ENCODE assay signal across 35 mouse cellular contexts in the genomic region with DNA sequence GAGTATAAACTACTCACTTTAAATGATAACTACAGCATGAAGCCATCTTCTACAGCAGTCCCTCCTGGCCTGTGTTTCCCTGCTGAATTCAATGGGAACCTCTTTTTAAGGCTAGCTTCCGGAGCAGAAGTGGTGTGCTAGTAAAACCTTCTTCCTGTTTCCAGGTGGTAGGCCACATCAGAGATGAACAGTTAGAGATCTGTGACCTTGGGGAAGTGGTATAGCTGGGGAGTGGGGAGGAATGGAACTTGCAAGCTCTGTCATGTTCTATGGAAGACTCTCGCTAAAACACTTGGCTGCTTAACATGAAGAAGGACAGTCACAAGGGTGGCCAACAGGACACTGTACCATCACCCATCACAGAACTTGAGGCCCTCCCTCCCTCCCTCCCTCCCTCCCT. TPM values are rescaled to one million over a fixed set of nuclear protein-coding genes. Genes with fewer than 3 reads are reported as not detected.
DNase-seq lines count a peak whose midpoint lies in the region; ATAC-seq lines count a peak whose summit lies in the region.
"Had no signal": no experiment of that assay in that cellular context is flagged by ENCODE, and none has a peak within 500 bp of the region (broad histone marks: within the 10 kb centered on the region; RNA-seq: fewer than 3 reads in every experiment).

No protein-coding gene starts in this region.

- no peak overlapping the region for H3K4me3 ChIP-seq in intestine, embryonic 15.5 days (replicated peaks)
- H3K4me3 ChIP-seq: embryonic facial prominence, embryonic 12.5 days; heart, embryonic 12.5 days; hindbrain, embryonic 10.5 days; hindbrain, embryonic 15.5 days; left cerebral cortex, adult 2 months; limb, embryonic 12.5 days; liver, embryonic 15.5 days; neural tube, embryonic 12.5 days had no signal

- H3K9ac ChIP-seq in intestine, embryonic 15.5 days, result no peak overlapping the region
- H3K9ac ChIP-seq: embryonic facial prominence, embryonic 12.5 days; heart, embryonic 12.5 days; hindbrain, embryonic 15.5 days; limb, embryonic 12.5 days; liver, embryonic 15.5 days; lung, embryonic 14.5 days; neural tube, embryonic 12.5 days had no signal

- no peaks in the 10 kb centered on the region for H3K9me3 ChIP-seq in intestine, embryonic 15.5 days
- H3K9me3 ChIP-seq: embryonic facial prominence, embryonic 12.5 days; hindbrain, embryonic 10.5 days; hindbrain, embryonic 15.5 days; limb, embryonic 12.5 days; liver, embryonic 15.5 days; neural tube, embryonic 12.5 days had no signal

- DNase-seq in CD4-positive, CD25-positive, alpha-beta regulatory T cell, adult 2 months (ENCODE audit: low read depth, low spot score), result peak; percentile 26
- peak; percentile 49 for DNase-seq in thymus, postnatal 14 days
- DNase-seq in cerebellum, adult 9-11 months, result no peak
- no peak for DNase-seq in retina, postnatal 1 day
- DNase-seq: adrenal gland, adult 8-10 months; cerebellum, adult 2 months; cerebellum, postnatal 25 days; embryo, embryonic 11 days; gastrocnemius, postnatal 14 days; heart, adult 18-20 months; heart, postnatal 10 days; kidney, adult 8-10 months; kidney, postnatal 25 days; lung, embryonic 14.5 days; lung, postnatal 14 days; right cerebral cortex, postnatal 25 days; spleen, adult 18-20 months had no signal

- ATAC-seq in activated CD4-positive, CD25-positive, alpha-beta regulatory T cell, adult 4 months, result peak; percentile 43
- ATAC-seq in megakaryocyte, adult 5-6 weeks (ENCODE audit: poor library complexity, severe bottlenecking), result peak; percentile 70
- ATAC-seq in inflammation-experienced regulatory T-cells, adult 6 months, result no peak
- ATAC-seq in intestine, embryonic 15.5 days, result no peak
- ATAC-seq: forebrain, embryonic 14.5 days; intestine, embryonic 16.5 days; midbrain, embryonic 16.5 days had no signal

- WGBS in intestine, embryonic 15.5 days, result 75% methylated on average over 2 of the region's 2 CpGs

- no peak overlapping the region for H3K27ac ChIP-seq in intestine, embryonic 15.5 days
- H3K27ac ChIP-seq: embryonic facial prominence, embryonic 12.5 days; hindbrain, embryonic 10.5 days; hindbrain, embryonic 15.5 days; left cerebral cortex, adult 2 months; limb, embryonic 12.5 days; liver, embryonic 15.5 days; neural tube, embryonic 12.5 days had no signal

- H3K4me1 ChIP-seq in intestine, embryonic 15.5 days (replicated peaks), result no peaks in the 10 kb centered on the region
- H3K4me1 ChIP-seq: embryonic facial prominence, embryonic 12.5 days; hindbrain, embryonic 15.5 days; limb, embryonic 12.5 days; liver, embryonic 15.5 days had no signal

- no peak overlapping the region for H3K4me2 ChIP-seq in intestine, embryonic 15.5 days (replicated peaks)
- H3K4me2 ChIP-seq: embryonic facial prominence, embryonic 12.5 days; heart, embryonic 12.5 days; hindbrain, embryonic 15.5 days; limb, embryonic 12.5 days; liver, embryonic 15.5 days; lung, embryonic 14.5 days; midbrain, embryonic 11.5 days; neural tube, embryonic 12.5 days had no signal

- no peaks in the 10 kb centered on the region for H3K27me3 ChIP-seq in intestine, embryonic 15.5 days (replicated peaks)
- H3K27me3 ChIP-seq: embryonic facial prominence, embryonic 12.5 days; heart, embryonic 12.5 days; hindbrain, embryonic 15.5 days; limb, embryonic 12.5 days; liver, embryonic 15.5 days; neural tube, embryonic 12.5 days had no signal

- H3K36me3 ChIP-seq in intestine, embryonic 15.5 days, result no peaks in the 10 kb centered on the region
- H3K36me3 ChIP-seq: embryonic facial prominence, embryonic 12.5 days; heart, embryonic 12.5 days; hindbrain, embryonic 10.5 days; hindbrain, embryonic 15.5 days; limb, embryonic 12.5 days; neural tube, embryonic 12.5 days had no signal

RNA-seq across cellular contexts. Expression of gene Gys2, which starts 19.6 kb away (rescaled TPM):
- not detected for polyA plus RNA-seq in activated CD4-positive, CD25-positive, alpha-beta regulatory T cell, adult 4 months (2017; shearing (Covaris generic))
- not detected in 2 replicates for total RNA-seq in megakaryocyte, adult 5-6 weeks (2015)
- total RNA-seq in megakaryocyte, adult 5-6 weeks (2017), result not detected in 2 replicates
- polyA plus RNA-seq in inflammation-experienced regulatory T-cells, adult 6 months (2017; shearing (Covaris generic)), result not detected
- 0.97 and 1.4 TPM in 2 replicates for polyA plus RNA-seq in intestine, embryonic 15.5 days (2015; fragmentation: Nextera tagmentation; extraction: Ambion mirVana)
- total RNA-seq: left cerebral cortex, adult 2 months; left cerebral cortex, postnatal 25 days had no signal
- polyA plus RNA-seq: embryonic facial prominence, embryonic 12.5 days; forebrain, embryonic 14.5 days; hindbrain, embryonic 15.5 days; limb, embryonic 12.5 days; lung, embryonic 14.5 days had no signal

RNA-seq across cellular contexts. Expression of gene Spx, which starts 40.1 kb away (rescaled TPM):
- polyA plus RNA-seq in activated CD4-positive, CD25-positive, alpha-beta regulatory T cell, adult 4 months (2017; shearing (Covaris generic)), result under 1 TPM in 1 of 2 experiments, not detected in 1; 0.79 TPM
- total RNA-seq in megakaryocyte, adult 5-6 weeks (2015), result not detected in 2 replicates
- total RNA-seq in megakaryocyte, adult 5-6 weeks (2017), result 0.26 TPM in 1 of 2 replicates, not detected in the other
- polyA plus RNA-seq in inflammation-experienced regulatory T-cells, adult 6 months (2017; shearing (Covaris generic)), result 1 to 10 TPM in 2 of 3 experiments, under 1 TPM in 1; 0.89 to 2.3 (median 1.1) TPM
- polyA plus RNA-seq in intestine, embryonic 15.5 days (2015; fragmentation: Nextera tagmentation; extraction: Ambion mirVana), result 0.25 and 0.27 TPM in 2 replicates
- total RNA-seq: heart, adult 18-20 months; heart, postnatal 10 days; liver, adult 2 months had no signal
- polyA plus RNA-seq: liver, adult 2 months had no signal

RNA-seq across cellular contexts. Expression of gene Ldhb, which starts 54.4 kb away (rescaled TPM):
- polyA plus RNA-seq in activated CD4-positive, CD25-positive, alpha-beta regulatory T cell, adult 4 months (2017; shearing (Covaris generic)), result 10 to 100 TPM; 67.6 to 85.1 TPM
- 38.8 and 41.7 TPM in 2 replicates for total RNA-seq in megakaryocyte, adult 5-6 weeks (2015)
- total RNA-seq in megakaryocyte, adult 5-6 weeks (2017), result 26.8 and 28.5 TPM in 2 replicates
- 100 to 1,000 TPM in 2 of 3 experiments, 10 to 100 TPM in 1; 58.7 to 153 (median 114) TPM for polyA plus RNA-seq in inflammation-experienced regulatory T-cells, adult 6 months (2017; shearing (Covaris generic))
- 93.1 and 100 TPM in 2 replicates for polyA plus RNA-seq in intestine, embryonic 15.5 days (2015; fragmentation: Nextera tagmentation; extraction: Ambion mirVana)

Comparison
In these comparisons a context has a peak if more than half of its experiments do, and no peak if none do; other contexts are left out.
1. DNase-seq: peak in CD4-positive, CD25-positive, alpha-beta regulatory T cell, adult 2 months (single experiment) and thymus, postnatal 14 days (single experiment); none in cerebellum, adult 9-11 months (single experiment) and retina, postnatal 1 day (single experiment).
2. ATAC-seq: peak in activated CD4-positive, CD25-positive, alpha-beta regulatory T cell, adult 4 months (single experiment) and megakaryocyte, adult 5-6 weeks (single experiment); none in inflammation-experienced regulatory T-cells, adult 6 months (single experiment) and intestine, embryonic 15.5 days (single experiment).